Mouse (Mus musculus) megakaryocyte, adult 5-6 weeks (primary cell): ENCODE results near the gene Gsap. TPM values are rescaled to one million over a fixed set of nuclear protein-coding genes. Genes with fewer than 3 reads are reported as not detected.
"Not testable (repeated sequence)": the region's sequence is repeated elsewhere in the genome, so short reads cannot be mapped to it uniquely, and the experiment has no call there.

Source experiments
- ATAC-seq: 2 replicates; pipeline ENCODE4 v1.8.0; 2016; ENCODE audit warnings: mild to moderate bottlenecking, inconsistent platforms; ENCODE audit not compliant: poor library complexity, severe bottlenecking
- total RNA-seq, 2 experiments: library from RNA; stranded (forward) in 1 of 2; stranded (reverse) in 1 of 2; fragments of 153-499, 151-499 nt in 1 of 2; fragments of 221-1000, 200-1000 nt in 1 of 2; gene quantifications; 2 replicates each; pipeline versions ENCODE4 v1.2.3 to v1.2.4; 2015 to 2017

Gsap gene
- total RNA-seq, 2 experiments from 2014 or later = 40.0 to 45.3 TPM

DNA sequence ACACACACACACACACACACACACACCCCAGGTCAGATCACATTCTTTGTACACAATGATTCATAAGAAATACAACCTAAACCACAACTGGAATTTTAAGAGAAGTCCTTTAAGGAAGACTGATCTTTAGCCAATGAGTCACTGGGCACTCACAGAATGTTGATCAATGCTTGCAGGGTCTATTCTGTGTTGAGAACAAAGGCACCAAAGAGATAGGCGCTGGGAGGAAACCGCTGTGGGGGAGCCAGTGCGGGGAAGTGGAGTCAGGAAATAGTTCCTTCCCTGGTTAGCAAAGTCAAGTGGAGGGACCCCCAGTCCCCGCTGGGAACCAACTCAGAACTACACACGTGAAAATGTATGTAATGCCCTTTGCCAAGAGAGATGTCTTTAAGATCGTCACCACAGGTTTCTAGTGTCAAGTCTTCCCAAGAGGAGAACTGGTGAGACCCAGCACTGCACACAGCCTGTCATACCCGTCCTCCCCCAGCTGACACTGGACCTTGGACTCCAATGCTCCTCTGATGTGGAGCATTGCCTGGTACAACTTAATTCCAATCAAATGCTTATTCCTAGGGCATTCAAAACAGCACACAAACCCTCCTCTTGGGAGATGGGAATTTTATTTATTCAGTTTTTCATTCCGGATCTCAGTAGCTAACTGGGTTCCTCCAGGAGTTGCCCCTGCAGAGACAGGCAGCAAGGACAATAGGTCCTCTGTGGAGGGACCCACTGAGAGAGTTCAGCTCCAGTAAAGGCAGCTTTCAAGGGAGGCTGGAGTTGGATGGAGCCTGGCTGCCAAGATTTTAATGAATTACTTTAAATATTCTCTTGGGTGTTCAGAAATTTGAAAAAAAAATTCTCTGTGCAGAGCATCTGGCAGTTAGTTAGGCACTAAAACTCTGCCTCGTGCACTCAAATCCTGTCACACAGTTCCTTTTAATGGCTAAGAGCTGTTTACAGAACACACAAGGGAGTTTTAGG is 10.6 kb upstream of the Gsap start:
- no peak for ATAC-seq

DNA sequence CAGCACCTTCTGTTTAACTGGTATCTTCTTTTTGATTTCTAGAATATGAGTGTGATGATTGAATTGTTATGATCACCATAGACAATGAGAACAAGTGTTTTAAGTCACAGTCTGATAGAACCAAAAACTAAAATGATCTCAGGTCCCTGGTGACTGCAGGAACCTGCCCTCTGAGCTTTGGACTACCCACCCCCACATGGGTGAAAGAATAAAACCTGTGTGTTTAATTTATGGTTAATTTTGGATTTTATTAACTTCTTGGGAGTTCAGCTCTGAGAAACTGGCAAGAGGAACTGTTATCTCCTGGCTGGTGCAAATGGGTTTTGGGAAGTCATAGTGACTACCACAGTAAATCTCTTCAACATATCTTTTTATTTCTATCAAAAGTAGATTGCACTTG is 6.6 kb upstream of the Gsap start:
- ATAC-seq = no peak

DNA sequence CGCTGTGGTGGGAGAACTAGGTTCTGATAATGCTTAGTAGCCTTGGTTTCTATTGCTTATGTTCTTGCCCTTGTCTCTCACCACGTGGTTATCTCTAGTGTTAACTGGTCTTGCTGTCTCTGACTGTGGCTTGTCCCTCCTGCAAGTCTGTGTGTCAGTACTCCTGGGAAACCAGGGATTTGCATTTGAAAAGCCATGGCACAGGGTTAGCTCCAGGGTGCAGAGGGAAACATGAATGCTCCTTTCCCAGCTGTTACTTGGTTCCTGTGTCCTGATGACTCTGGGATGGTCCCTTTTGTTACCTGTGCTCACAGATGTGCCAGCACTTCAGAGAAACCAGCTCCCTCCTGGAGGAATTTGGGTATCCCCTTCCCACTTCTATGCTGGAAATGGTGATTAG is 3.0 kb upstream of the Gsap start:
- ATAC-seq = not testable (repeated sequence)

DNA sequence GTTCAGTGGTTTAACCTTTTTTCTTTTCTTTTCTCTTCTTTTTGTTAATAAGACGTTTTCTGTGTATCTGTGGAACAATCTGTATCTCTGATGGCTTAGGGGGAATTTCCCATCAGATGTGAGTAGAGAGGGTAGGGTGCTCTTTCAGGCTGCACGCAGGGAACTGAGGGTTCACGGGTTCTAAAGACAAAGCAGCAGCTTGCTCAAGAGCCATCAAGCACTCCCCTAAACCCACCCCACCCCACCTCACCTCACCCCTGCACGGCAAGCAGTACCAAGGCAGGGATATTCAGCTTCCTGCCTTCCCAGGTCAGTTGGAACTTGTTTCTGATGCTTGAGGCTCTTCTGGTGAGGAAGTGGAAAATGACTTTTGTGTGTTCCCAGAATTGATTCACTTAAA is 766 bp downstream of the Gsap start:
- no peak for ATAC-seq

GRCm38 (mm10) chr5:21188435-21188834 is 2.4 kb downstream of the Gsap start:
- ATAC-seq = peak; percentile 77

DNA sequence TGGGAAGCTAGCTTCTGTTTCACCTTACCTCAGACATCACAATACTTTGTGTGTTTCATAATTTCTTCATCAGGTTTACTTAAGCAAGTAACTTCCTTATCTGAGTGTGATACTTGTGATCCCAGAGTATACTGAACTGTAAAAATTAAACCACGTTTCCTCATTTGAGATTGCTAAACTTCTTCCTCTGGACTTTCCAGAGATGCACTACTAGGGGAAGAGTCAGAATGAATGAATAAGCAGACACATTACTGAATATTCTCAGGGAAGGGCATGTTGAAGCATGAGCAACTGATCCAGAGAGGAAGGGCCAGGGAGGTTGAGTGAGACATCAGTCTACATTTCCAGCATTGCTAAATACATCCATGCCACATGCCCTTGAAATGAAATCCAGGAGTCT is 3.0 kb downstream of the Gsap start:
- peak; percentile 60 for ATAC-seq

DNA sequence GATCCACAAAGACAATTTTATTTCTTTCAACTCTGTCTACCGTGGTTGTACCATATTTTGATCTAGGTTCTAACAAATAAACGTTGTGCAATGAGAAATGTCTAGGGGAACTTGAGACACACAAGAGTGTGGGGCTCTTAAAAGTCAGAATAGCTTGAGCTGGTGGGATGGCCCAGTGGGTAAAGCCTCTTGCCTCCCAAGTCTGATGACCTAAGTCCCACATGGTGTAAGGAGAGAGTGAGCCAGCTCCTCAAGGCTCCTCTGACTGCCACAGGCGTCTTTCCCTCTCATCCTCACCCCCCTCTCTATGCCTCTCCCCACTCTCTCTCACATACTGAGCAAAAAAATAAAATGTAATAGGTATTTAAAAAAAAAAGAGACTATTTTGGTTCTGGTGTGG is 3.4 kb downstream of the Gsap start:
- ATAC-seq = no peak

- no peak for ATAC-seq
These were observed 17.4 kb downstream of the Gsap start for GRCm38 (mm10) chr5:21203504-21203903.

- ATAC-seq = no peak
These were observed 18.1 kb downstream of the Gsap start for GRCm38 (mm10) chr5:21204157-21204556.

DNA sequence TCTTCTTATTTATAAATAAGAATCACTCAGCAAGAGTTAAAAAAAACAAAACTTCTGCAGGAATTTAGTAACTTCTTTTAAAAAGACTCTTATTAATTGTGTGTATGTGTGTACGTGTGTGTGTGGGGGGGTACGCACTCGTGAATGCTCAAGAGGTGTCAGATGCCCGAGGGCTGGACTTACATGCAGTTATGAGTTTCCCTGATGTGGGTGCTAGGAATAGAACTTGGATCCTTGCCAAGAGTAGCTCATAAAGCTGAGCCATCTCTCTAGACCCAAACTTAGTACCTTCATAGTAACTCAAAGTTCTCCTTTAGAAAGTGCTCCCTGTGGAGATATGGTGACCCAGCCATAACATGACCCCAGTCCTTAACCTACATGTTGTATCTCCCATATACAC is 20.0 kb downstream of the Gsap start:
- ATAC-seq = no peak

DNA sequence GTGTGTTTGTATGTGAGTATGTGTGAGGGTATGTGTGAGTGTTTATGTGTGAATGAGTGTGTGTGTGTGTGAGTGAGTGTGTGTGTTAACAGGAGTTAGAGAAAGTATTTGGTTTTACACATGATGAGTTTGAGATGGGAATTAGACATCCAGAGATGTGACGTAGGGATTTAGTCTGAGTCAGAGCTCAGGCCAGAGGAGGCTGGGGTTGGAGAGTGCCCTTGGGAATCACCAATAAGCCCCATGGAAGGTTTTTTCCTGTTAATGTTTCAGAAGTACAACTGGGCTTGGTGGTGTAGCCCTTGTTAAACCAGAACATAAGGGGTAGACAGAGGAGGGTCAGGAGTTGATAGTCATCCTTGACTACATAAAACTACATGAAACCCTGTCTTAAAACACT is 25.4 kb downstream of the Gsap start:
- ATAC-seq = no peak

GRCm38 (mm10) chr5:21212933-21213332 is 26.9 kb downstream of the Gsap start:
- peak; percentile 33; the same call in 1 of the 2 replicates for ATAC-seq

GRCm38 (mm10) chr5:21213801-21214200 is 27.7 kb downstream of the Gsap start:
- ATAC-seq = peak; percentile 66

- no peak for ATAC-seq
These were observed 31.6 kb downstream of the Gsap start for GRCm38 (mm10) chr5:21217453-21218294.

GRCm38 (mm10) chr5:21232876-21233275 is 46.8 kb downstream of the Gsap start:
- ATAC-seq = no peak

DNA sequence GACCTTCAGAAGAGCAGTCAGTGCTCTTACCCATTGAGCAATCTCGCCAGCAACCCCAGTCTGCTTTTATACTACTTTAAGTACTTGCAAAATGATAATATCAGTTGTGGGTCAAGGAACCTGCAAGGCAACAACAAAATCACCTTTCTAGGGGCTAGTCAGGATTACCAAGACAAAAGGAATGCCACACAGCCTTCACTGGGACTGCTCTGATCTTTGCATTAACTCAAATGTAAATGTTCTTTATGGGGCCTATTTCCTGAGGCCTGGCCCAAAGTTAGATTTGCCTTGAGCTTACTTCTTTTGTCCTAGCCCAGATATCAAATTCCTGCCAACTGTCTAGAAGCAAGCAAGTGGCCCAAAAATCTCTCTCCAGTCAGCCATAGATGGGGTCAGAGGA is 58.5 kb downstream of the Gsap start:
- no peak for ATAC-seq

DNA sequence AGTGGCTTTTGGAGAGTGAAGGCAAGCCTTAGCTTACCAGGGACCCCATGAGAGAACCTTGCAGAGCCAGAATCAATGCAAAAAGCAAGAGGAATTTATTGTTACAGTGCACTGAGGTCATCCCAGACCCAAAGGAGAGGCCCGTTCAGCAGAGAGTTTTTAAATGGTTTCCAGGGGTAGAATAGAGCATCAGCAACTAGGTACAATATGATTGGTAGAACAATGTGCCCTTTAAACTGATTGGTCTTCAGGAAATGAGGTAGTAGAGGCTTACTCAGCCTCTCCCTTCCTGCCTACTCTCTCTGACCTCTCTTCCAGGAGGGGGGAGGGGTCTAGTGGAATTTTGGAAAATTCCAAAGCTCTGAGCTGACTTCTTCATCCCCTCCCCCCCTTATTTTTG is 59.2 kb downstream of the Gsap start:
- no peak for ATAC-seq

- ATAC-seq = no peak
These were observed 60.7 kb downstream of the Gsap start for GRCm38 (mm10) chr5:21246794-21247193.

DNA sequence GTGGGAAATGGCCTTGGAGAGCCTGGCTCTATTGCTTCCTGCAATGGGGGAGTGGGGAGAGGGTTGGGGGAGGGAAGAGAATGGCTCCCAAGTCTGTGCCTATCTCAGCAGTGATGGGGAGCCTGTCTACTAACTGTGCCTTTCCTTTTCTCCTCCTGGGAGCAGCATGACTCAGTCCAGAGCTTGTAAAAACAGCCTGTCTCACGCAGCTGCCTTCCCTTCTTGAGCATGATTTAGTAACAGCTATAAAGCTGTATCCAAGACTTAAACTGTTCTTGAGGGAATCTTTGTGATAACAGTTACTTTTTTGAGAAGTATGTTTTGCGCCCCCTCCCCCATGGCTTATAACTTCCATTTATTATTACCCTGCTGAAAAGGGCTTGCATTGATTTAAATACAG is 61.9 kb downstream of the Gsap start:
- ATAC-seq = no peak

DNA sequence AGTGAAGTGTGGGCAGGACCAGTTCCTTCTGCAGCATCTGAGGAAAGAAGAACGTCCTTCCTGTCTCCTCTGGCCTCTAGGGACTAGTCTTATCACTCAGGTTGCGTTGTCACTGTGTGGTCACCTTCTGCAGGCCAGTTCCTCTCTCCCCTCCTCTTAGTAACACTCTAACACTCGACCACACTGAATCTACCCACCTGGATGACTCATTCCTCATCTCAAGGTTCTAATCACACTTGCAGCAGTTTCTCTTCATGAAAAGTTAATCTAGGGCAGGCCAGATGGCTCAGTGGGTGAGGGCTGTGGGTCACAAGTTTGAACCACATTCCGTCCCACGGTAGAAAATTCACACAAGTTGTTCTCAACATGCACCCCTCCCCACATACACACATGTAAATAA is 62.8 kb downstream of the Gsap start:
- ATAC-seq = peak; percentile 98

- ATAC-seq = peak; percentile 66
These were observed 68.9 kb downstream of the Gsap start for GRCm38 (mm10) chr5:21254731-21255525.
